Mouse (Mus musculus): ENCODE data around the gene Prpf18.

The Prpf18 gene

GRCm38 (mm10) chr2:4651500-4652285, at the start of gene Prpf18:
TSS of gene Prpf18 (minus strand) at chr2:4652113.
- DNase-seq (ENCODE audit: low read depth, low spot score) = peak; percentile 92
- H3K36me3 ChIP-seq (ENCODE audit: control insufficient read depth, insufficient read depth, low read length, poor library complexity, severe bottlenecking) = no peaks in the 10 kb centered on the region
- no peaks in the 10 kb centered on the region for H3K27me3 ChIP-seq (ENCODE audit: control insufficient read depth, insufficient read depth, low read length, poor library complexity, severe bottlenecking)

- no peak for DNase-seq (ENCODE audit: low read depth, low spot score)
- Histone ChIP-seq H3K36me3 (ENCODE audit: control insufficient read depth, insufficient read depth, low read length, poor library complexity, severe bottlenecking) (no peaks in the 10 kb centered on the region), H3K27me3 (ENCODE audit: control insufficient read depth, insufficient read depth, low read length, poor library complexity, severe bottlenecking) (no peaks in the 10 kb centered on the region)
Measured at GRCm38 (mm10) chr2:4679886-4680285, 28.0 kb upstream of the Prpf18 start.

GRCm38 (mm10) chr2:4671636-4672035, 19.7 kb upstream of the Prpf18 start:
- no peaks in the 10 kb centered on the region for H3K27me3 ChIP-seq (ENCODE audit: control insufficient read depth, insufficient read depth, low read length, poor library complexity, severe bottlenecking)
- no peak for DNase-seq (ENCODE audit: low read depth, low spot score)
- H3K36me3 ChIP-seq (ENCODE audit: control insufficient read depth, insufficient read depth, low read length, poor library complexity, severe bottlenecking) = no peaks in the 10 kb centered on the region

- DNase-seq (ENCODE audit: low read depth, low spot score) = no peak
Measured at GRCm38 (mm10) chr2:4669701-4670100, 17.8 kb upstream of the Prpf18 start.

GRCm38 (mm10) chr2:4668626-4669025, 16.7 kb upstream of the Prpf18 start:
- no peak for DNase-seq (ENCODE audit: low read depth, low spot score)
- Histone ChIP-seq H3K27me3 (ENCODE audit: control insufficient read depth, insufficient read depth, low read length, poor library complexity, severe bottlenecking) (no peaks in the 10 kb centered on the region), H3K36me3 (ENCODE audit: control insufficient read depth, insufficient read depth, low read length, poor library complexity, severe bottlenecking) (no peaks in the 10 kb centered on the region)

More at GRCm38 (mm10) chr2:4669701-4670100, 17.8 kb upstream of the Prpf18 start:
- no peaks in the 10 kb centered on the region for H3K27me3 ChIP-seq (ENCODE audit: control insufficient read depth, insufficient read depth, low read length, poor library complexity, severe bottlenecking)
- no peaks in the 10 kb centered on the region for H3K36me3 ChIP-seq (ENCODE audit: control insufficient read depth, insufficient read depth, low read length, poor library complexity, severe bottlenecking)

GRCm38 (mm10) chr2:4660677-4661076, 8.8 kb upstream of the Prpf18 start:
- Histone ChIP-seq H3K27me3 (ENCODE audit: control insufficient read depth, insufficient read depth, low read length, poor library complexity, severe bottlenecking) (no peaks in the 10 kb centered on the region), H3K36me3 (ENCODE audit: control insufficient read depth, insufficient read depth, low read length, poor library complexity, severe bottlenecking) (no peaks in the 10 kb centered on the region)
- DNase-seq (ENCODE audit: low read depth, low spot score) = no peak

- H3K27me3 ChIP-seq (ENCODE audit: control insufficient read depth, insufficient read depth, low read length, poor library complexity, severe bottlenecking) = no peaks in the 10 kb centered on the region
- H3K36me3 ChIP-seq (ENCODE audit: control insufficient read depth, insufficient read depth, low read length, poor library complexity, severe bottlenecking) = no peaks in the 10 kb centered on the region
- DNase-seq (ENCODE audit: low read depth, low spot score) = no peak
Measured at GRCm38 (mm10) chr2:4649646-4650045, 2.3 kb downstream of the Prpf18 start.

GRCm38 (mm10) chr2:4648094-4648493, 3.8 kb downstream of the Prpf18 start:
- no peaks in the 10 kb centered on the region for H3K27me3 ChIP-seq (ENCODE audit: control insufficient read depth, insufficient read depth, low read length, poor library complexity, severe bottlenecking)
- H3K36me3 ChIP-seq (ENCODE audit: control insufficient read depth, insufficient read depth, low read length, poor library complexity, severe bottlenecking) = peaks cover 4% of the 10 kb centered on the region; the same call in 1 of the 2 replicates
- DNase-seq (ENCODE audit: low read depth, low spot score) = no peak

- Histone ChIP-seq H3K36me3 (ENCODE audit: control insufficient read depth, insufficient read depth, low read length, poor library complexity, severe bottlenecking) (peaks cover 11% of the 10 kb centered on the region), H3K27me3 (ENCODE audit: control insufficient read depth, insufficient read depth, low read length, poor library complexity, severe bottlenecking) (no peaks in the 10 kb centered on the region)
- DNase-seq (ENCODE audit: low read depth, low spot score) = no peak
Measured at GRCm38 (mm10) chr2:4645066-4645465, 6.8 kb downstream of the Prpf18 start.

GRCm38 (mm10) chr2:4638189-4638588, 13.7 kb downstream of the Prpf18 start:
- no peaks in the 10 kb centered on the region for H3K27me3 ChIP-seq (ENCODE audit: control insufficient read depth, insufficient read depth, low read length, poor library complexity, severe bottlenecking)
- H3K36me3 ChIP-seq (ENCODE audit: control insufficient read depth, insufficient read depth, low read length, poor library complexity, severe bottlenecking) = peaks cover 23% of the 10 kb centered on the region
- no peak for DNase-seq (ENCODE audit: low read depth, low spot score)

GRCm38 (mm10) chr2:4636656-4637055, 15.3 kb downstream of the Prpf18 start:
- no peaks in the 10 kb centered on the region for H3K27me3 ChIP-seq (ENCODE audit: control insufficient read depth, insufficient read depth, low read length, poor library complexity, severe bottlenecking)
- peaks cover 20% of the 10 kb centered on the region for H3K36me3 ChIP-seq (ENCODE audit: control insufficient read depth, insufficient read depth, low read length, poor library complexity, severe bottlenecking)
- DNase-seq (ENCODE audit: low read depth, low spot score) = no peak

GRCm38 (mm10) chr2:4635804-4636203, 16.1 kb downstream of the Prpf18 start:
- H3K27me3 ChIP-seq (ENCODE audit: control insufficient read depth, insufficient read depth, low read length, poor library complexity, severe bottlenecking) = no peaks in the 10 kb centered on the region
- DNase-seq (ENCODE audit: low read depth, low spot score) = no peak
- peaks cover 21% of the 10 kb centered on the region for H3K36me3 ChIP-seq (ENCODE audit: control insufficient read depth, insufficient read depth, low read length, poor library complexity, severe bottlenecking)

- Histone ChIP-seq H3K36me3 (ENCODE audit: control insufficient read depth, insufficient read depth, low read length, poor library complexity, severe bottlenecking) (peaks cover 10% of the 10 kb centered on the region), H3K27me3 (ENCODE audit: control insufficient read depth, insufficient read depth, low read length, poor library complexity, severe bottlenecking) (no peaks in the 10 kb centered on the region)
- no peak for DNase-seq (ENCODE audit: low read depth, low spot score)
Measured at GRCm38 (mm10) chr2:4630197-4630835, 21.6 kb downstream of the Prpf18 start.

- H3K36me3 ChIP-seq (ENCODE audit: control insufficient read depth, insufficient read depth, low read length, poor library complexity, severe bottlenecking) = peaks cover 10% of the 10 kb centered on the region
- DNase-seq (ENCODE audit: low read depth, low spot score) = no peak
- H3K27me3 ChIP-seq (ENCODE audit: control insufficient read depth, insufficient read depth, low read length, poor library complexity, severe bottlenecking) = no peaks in the 10 kb centered on the region
Measured at GRCm38 (mm10) chr2:4629470-4629869, 22.4 kb downstream of the Prpf18 start.

- DNase-seq (ENCODE audit: low read depth, low spot score) = no peak
- Histone ChIP-seq H3K36me3 (ENCODE audit: control insufficient read depth, insufficient read depth, low read length, poor library complexity, severe bottlenecking) (peaks cover 12% of the 10 kb centered on the region), H3K27me3 (ENCODE audit: control insufficient read depth, insufficient read depth, low read length, poor library complexity, severe bottlenecking) (no peaks in the 10 kb centered on the region)
Measured at GRCm38 (mm10) chr2:4628920-4629319, 23.0 kb downstream of the Prpf18 start.
